Mouse (Mus musculus) brain, embryonic 14.5 days (tissue): ENCODE results near the gene Acbd6.

Source experiments
- CTCF ChIP-seq: fragments of 200-500 bp; IDR thresholded peaks from 2 replicates; pipeline ENCODE4 v1.5.1; 2012; ENCODE audit warnings: inconsistent platforms, mild to moderate bottlenecking, moderate library complexity, borderline replicate concordance; ENCODE audit not compliant: insufficient read depth, insufficient read length; ENCODE audit errors: extremely low read depth
- POLR2A ChIP-seq: fragments of 200-500 bp; IDR thresholded peaks from 2 replicates; pipeline ENCODE4 v1.6.1; 2012; ENCODE audit warnings: mild to moderate bottlenecking, inconsistent platforms, borderline replicate concordance; ENCODE audit not compliant: poor library complexity, insufficient read depth, insufficient read length, severe bottlenecking; ENCODE audit errors: extremely low read depth

DNA sequence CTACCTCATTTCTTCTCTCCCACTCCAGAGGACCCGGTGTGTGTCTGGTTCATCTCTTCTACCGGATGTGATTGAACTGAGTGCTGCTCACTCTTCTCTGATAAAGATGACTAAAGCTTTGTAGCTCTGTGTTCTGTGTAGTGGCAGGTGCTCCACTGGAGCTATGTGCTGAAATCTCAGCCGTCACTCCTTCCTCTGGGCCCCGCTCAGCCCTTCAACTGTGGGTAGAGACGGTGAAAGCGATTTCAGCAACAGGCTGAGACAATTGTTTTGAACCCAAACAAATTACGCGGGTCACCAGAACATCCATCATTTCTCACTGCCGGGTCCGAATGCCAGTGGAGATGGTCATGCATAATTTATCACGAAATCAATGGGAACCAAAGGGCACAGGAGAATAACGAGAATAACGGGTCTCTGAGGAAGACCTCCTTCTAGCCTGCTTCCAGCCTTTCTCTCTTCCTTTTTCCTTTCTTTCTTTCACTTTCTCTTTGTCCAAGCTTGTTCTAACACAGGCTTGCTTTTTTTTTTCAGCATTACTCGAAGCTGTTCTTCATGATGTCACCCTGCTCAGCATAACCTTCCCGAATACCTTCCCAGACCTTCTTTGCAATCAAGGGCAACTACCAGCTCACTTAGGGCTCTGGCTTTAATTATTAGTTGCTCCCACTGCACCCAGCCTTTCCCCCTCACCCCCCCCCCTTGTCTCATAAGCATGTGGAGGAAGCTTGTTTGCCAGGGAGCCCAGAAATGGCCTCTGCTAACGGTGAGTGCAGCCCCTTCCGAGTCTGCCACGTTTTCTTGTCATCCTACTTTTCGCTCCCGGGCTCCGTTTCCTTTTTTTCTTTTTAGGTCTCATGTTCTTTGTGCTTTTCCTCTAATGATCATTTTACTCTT lies 27.1 kb upstream of the Acbd6 start:
- no peak for TF ChIP-seq POLR2A
- TF ChIP-seq CTCF, result no peak
